Mouse (Mus musculus): ENCODE measurements at regions not wholly inside any gene's neighbourhood (a gene's known extent, or its start where the extent isn't known, plus 50 kb on each side); places are given as distances from the start of the nearest gene placed in this dataset.
A peak's percentile ranks its signal among the peaks of the same experiment; 100 is the strongest.

GRCm38 (mm10) chr8:35934115-35934607 lies 168.6 kb downstream of the Gm19410 start:
- H3K9me3 ChIP-seq (ENCODE audit: low read depth, low read length) = no peaks in the 10 kb centered on the region; the same call in 1 of the 2 replicates
- WGBS = 89% methylated on average over 7 of the region's 7 CpGs
- ATAC-seq (ENCODE audit: insufficient read depth) = no peak

GRCm38 (mm10) chr8:35935034-35935433 lies 169.4 kb downstream of the Gm19410 start:
- DNase-seq (peak; percentile 19), ATAC-seq (ENCODE audit: insufficient read depth) (no peak)
- H3K4me1 ChIP-seq (ENCODE audit: insufficient read depth) = peaks cover 5% of the 10 kb centered on the region; the same call in 1 of the 2 replicates
- H3K4me3 ChIP-seq (ENCODE audit: low read depth, low read length) = no peak overlapping the region
- no peak overlapping the region for H3K27ac ChIP-seq (ENCODE audit: low read depth)
- H3K36me3 ChIP-seq (ENCODE audit: insufficient read depth) = no peaks in the 10 kb centered on the region
- no peak overlapping the region for H3K9ac ChIP-seq
- WGBS = 65% methylated on average over 1 of the region's 1 CpGs
- no peaks in the 10 kb centered on the region for H3K27me3 ChIP-seq (ENCODE audit: insufficient read depth, low read length)
- no peak overlapping the region for H3K4me2 ChIP-seq
- H3K9me3 ChIP-seq (ENCODE audit: low read depth, low read length) = no peaks in the 10 kb centered on the region; the same call in 1 of the 2 replicates
- no peak for TF ChIP-seq CTCF (IDR thresholded peaks at IDR 0.05; ENCODE audit: low read depth)

More at GRCm38 (mm10) chr8:35934115-35934607, 168.6 kb downstream of the Gm19410 start:
- no peaks in the 10 kb centered on the region for H3K36me3 ChIP-seq (ENCODE audit: insufficient read depth)
- no peak overlapping the region for H3K4me3 ChIP-seq (ENCODE audit: low read depth, low read length)
- H3K27me3 ChIP-seq (ENCODE audit: insufficient read depth, low read length) = no peaks in the 10 kb centered on the region
- no peak for TF ChIP-seq CTCF (IDR thresholded peaks at IDR 0.05; ENCODE audit: low read depth)
- H3K4me1 ChIP-seq (ENCODE audit: insufficient read depth) = peaks cover 5% of the 10 kb centered on the region; the same call in 1 of the 2 replicates
- H3K27ac ChIP-seq (ENCODE audit: low read depth) = no peak overlapping the region
- DNase-seq = no peak
- H3K4me2 ChIP-seq = no peak overlapping the region
- H3K9ac ChIP-seq = no peak overlapping the region

GRCm38 (mm10) chr8:35939199-35939598 lies 173.6 kb downstream of the Gm19410 start:
- no peaks in the 10 kb centered on the region for H3K4me1 ChIP-seq (ENCODE audit: insufficient read depth)
- H3K4me2 ChIP-seq = no peak overlapping the region
- H3K9me3 ChIP-seq (ENCODE audit: low read depth, low read length) = no peaks in the 10 kb centered on the region; the same call in 1 of the 2 replicates
- H3K27ac ChIP-seq (ENCODE audit: low read depth) = 0 out of 2 replicates have a peak overlapping the region, but pooled peaks have one; percentile 4
- DNase-seq = peak; percentile 37
- no peak overlapping the region for H3K4me3 ChIP-seq (ENCODE audit: low read depth, low read length)
- TF ChIP-seq CTCF (IDR thresholded peaks at IDR 0.05; ENCODE audit: low read depth) = no peak
- H3K27me3 ChIP-seq (ENCODE audit: insufficient read depth, low read length) = no peaks in the 10 kb centered on the region
- 66% methylated on average over 9 of the region's 9 CpGs for WGBS
- no peaks in the 10 kb centered on the region for H3K36me3 ChIP-seq (ENCODE audit: insufficient read depth)
- no peak overlapping the region for H3K9ac ChIP-seq
- no peak for ATAC-seq (ENCODE audit: insufficient read depth)

GRCm38 (mm10) chr8:35942515-35942914 lies 176.9 kb downstream of the Gm19410 start:
- Histone ChIP-seq H3K36me3 (ENCODE audit: insufficient read depth) (no peaks in the 10 kb centered on the region), H3K4me2 (no peak overlapping the region), H3K4me1 (ENCODE audit: insufficient read depth) (peaks cover 7% of the 10 kb centered on the region; the same call in 1 of the 2 replicates), H3K9ac (no peak overlapping the region), H3K27ac (ENCODE audit: low read depth) (no peak overlapping the region), H3K9me3 (ENCODE audit: low read depth, low read length) (no peaks in the 10 kb centered on the region), H3K4me3 (ENCODE audit: low read depth, low read length) (no peak overlapping the region), H3K27me3 (ENCODE audit: insufficient read depth, low read length) (no peaks in the 10 kb centered on the region)
- 90% methylated on average over 6 of the region's 6 CpGs for WGBS
- DNase-seq (no peak), ATAC-seq (ENCODE audit: insufficient read depth) (no peak)
- no peak for TF ChIP-seq CTCF (IDR thresholded peaks at IDR 0.05; ENCODE audit: low read depth)

- no peaks in the 10 kb centered on the region for H3K36me3 ChIP-seq (ENCODE audit: insufficient read depth)
- H3K9me3 ChIP-seq (ENCODE audit: low read depth, low read length) = no peaks in the 10 kb centered on the region
- H3K9ac ChIP-seq = no peak overlapping the region
- 38% methylated on average over 3 of the region's 3 CpGs for WGBS
- H3K27ac ChIP-seq (ENCODE audit: low read depth) = no peak overlapping the region
- no peak overlapping the region for H3K4me2 ChIP-seq
- no peak overlapping the region for H3K4me3 ChIP-seq (ENCODE audit: low read depth, low read length)
- ATAC-seq (ENCODE audit: insufficient read depth) = no peak
- no peak for TF ChIP-seq CTCF (IDR thresholded peaks at IDR 0.05; ENCODE audit: low read depth)
- DNase-seq = no peak
- no peaks in the 10 kb centered on the region for H3K27me3 ChIP-seq (ENCODE audit: insufficient read depth, low read length)
- peaks cover 14% of the 10 kb centered on the region for H3K4me1 ChIP-seq (ENCODE audit: insufficient read depth)
Observed at GRCm38 (mm10) chr8:35943686-35944085, 178.1 kb downstream of the Gm19410 start.

- no peak overlapping the region for H3K9ac ChIP-seq
- H3K4me1 ChIP-seq (ENCODE audit: insufficient read depth) = peaks cover 14% of the 10 kb centered on the region
- no peaks in the 10 kb centered on the region for H3K36me3 ChIP-seq (ENCODE audit: insufficient read depth)
- TF ChIP-seq CTCF (IDR thresholded peaks at IDR 0.05; ENCODE audit: low read depth) = no peak
- no peak overlapping the region for H3K4me3 ChIP-seq (ENCODE audit: low read depth, low read length)
- ATAC-seq (ENCODE audit: insufficient read depth) (no peak), DNase-seq (no peak)
- no peak overlapping the region for H3K4me2 ChIP-seq
- no peaks in the 10 kb centered on the region for H3K27me3 ChIP-seq (ENCODE audit: insufficient read depth, low read length)
- H3K9me3 ChIP-seq (ENCODE audit: low read depth, low read length) = no peaks in the 10 kb centered on the region
- H3K27ac ChIP-seq (ENCODE audit: low read depth) = no peak overlapping the region
- 73% methylated on average over 4 of the region's 4 CpGs for WGBS
Observed at GRCm38 (mm10) chr8:35944461-35944860, 178.9 kb downstream of the Gm19410 start.

GRCm38 (mm10) chr8:35946539-35946940 lies 180.9 kb downstream of the Gm19410 start:
- H3K4me3 ChIP-seq (ENCODE audit: low read depth, low read length) = no peak overlapping the region
- no peak overlapping the region for H3K4me2 ChIP-seq
- ATAC-seq (ENCODE audit: insufficient read depth) (peak; percentile 47; the same call in 1 of the 2 replicates), DNase-seq (peak; percentile 80)
- peaks cover 14% of the 10 kb centered on the region for H3K4me1 ChIP-seq (ENCODE audit: insufficient read depth)
- no peaks in the 10 kb centered on the region for H3K9me3 ChIP-seq (ENCODE audit: low read depth, low read length)
- TF ChIP-seq CTCF (IDR thresholded peaks at IDR 0.05; ENCODE audit: low read depth) = peak; percentile 33; the same call in 1 of the 2 replicates
- no peaks in the 10 kb centered on the region for H3K27me3 ChIP-seq (ENCODE audit: insufficient read depth, low read length)
- no peak overlapping the region for H3K9ac ChIP-seq
- H3K27ac ChIP-seq (ENCODE audit: low read depth) = no peak overlapping the region
- 26% methylated on average over 1 of the region's 1 CpGs for WGBS
- H3K36me3 ChIP-seq (ENCODE audit: insufficient read depth) = no peaks in the 10 kb centered on the region

Data from lung, embryonic 14.5 days (tissue).